Mouse (Mus musculus) cerebellum, postnatal 10 days (tissue): ENCODE results near the gene Rnasel.

Source experiments
- DNase-seq, 2 experiments: peaks; one replicate each; pipeline ENCODE4 v3.0.0; 2021; ENCODE audit warnings: mixed read lengths in 2 of 2

Rnasel gene

DNA sequence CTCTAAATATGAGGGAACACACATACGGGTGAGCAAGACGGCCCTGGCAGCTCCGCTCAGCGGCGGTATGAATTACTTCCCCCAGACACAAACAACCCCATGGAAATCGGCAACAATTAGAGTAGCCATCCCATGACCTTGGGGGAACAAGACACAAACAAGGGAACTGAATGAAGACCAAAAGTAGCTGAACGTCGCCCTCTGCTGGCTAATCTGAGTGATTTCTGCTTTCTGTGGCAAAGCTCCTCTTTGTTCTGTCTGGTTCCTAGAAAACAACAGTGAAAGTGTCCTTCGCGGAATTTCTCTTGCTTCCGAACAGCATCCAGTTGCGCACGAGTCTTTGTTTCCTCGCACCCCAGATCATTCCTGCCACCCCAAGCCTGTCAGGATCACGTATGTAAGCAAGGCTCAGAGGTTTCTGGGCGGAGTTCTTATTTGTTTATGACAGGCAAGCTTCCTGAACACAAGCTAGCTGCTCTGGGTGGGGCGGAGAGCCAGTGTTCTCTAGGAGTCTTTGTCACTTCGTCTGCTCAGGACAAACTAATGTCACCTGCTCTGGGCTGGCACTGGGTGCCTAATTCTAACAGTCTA lies at the start of gene Rnasel:
Gene Rnasel, plus strand, starts transcription at position 216 of the 591 bp plus-strand sequence.
- DNase-seq, result peak; percentile 86 to 87

DNA sequence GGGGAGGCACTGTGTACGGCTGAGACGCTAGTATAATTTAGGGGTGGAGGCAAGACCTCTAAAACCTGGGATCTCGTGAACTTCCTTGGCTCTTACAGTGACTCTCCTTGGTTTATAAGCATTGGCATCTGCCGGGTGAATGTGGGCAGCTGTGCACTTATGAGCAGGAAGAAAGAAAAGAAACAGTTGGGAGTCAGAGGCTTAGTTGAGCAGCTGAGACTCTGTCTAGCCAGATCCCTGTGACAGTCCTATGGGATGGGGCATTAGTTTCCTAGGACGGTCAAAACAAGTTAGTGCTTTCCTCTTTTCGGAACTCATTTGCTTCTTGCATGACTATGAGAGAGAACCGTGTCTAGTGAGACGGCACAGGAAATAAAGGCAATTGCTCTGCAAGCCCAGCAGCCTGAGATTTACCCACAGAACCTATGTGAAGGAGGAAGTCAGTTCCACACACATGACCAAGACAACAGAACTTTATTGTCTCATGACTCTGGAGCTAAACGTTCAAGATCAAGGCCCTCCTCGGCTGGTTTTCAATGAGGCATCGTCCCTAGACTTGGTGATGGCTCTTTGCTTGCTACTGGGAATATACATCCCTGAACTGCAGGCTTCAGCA lies 48.7 kb upstream of the Rnasel start:
- no peak for DNase-seq

DNA sequence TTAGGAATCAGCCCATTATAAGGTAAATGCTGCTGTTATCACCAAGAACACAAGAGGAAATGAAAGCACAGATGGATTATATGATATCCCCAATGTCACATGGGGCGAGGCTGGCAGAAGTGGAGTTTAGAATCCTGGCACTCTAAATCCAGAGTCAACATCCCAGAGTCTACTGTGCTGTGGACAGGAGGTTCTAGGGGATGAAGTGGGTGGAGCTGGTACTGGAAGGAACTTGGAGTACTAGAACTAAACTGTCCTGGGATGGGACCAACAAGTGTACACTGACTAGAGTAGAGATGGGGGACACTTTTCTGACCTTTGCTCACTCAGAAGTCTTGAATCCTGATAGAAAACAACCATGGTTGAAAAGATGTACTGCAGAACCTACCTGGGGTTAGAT lies 47.8 kb upstream of the Rnasel start:
- DNase-seq, result no peak

DNA sequence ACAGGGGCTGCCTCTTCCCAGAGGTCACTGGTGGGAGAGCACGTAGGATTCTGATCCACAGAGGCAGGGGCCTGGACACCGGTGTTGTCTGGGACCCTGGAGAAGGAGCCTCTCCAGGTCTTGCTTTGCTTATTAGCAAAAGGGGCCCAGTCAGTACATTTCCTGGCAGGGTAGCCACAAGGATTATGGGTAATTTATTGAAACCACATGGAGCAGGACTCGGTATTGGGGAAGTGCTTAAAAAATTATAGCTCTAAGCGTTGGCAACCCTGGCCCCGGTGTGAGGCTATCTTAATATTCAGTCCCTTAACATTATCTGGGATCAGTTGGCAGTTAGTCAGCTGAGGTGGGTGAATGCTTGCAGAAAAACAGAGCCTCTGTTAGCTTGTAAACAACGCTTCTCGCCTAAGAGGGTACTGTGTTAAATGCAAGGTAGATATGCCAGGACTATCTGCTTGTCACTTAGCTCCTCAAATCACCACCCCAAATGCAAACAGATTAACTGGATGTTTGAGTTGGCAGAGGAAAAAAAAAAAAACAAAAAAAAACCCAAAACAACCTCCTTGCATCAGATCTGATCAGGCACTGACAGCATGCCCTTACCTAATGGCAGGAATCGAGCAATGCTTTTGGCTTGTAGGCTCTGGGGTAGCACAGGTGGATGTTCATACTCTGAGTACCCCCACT lies 46.9 kb upstream of the Rnasel start:
- no peak for DNase-seq

DNA sequence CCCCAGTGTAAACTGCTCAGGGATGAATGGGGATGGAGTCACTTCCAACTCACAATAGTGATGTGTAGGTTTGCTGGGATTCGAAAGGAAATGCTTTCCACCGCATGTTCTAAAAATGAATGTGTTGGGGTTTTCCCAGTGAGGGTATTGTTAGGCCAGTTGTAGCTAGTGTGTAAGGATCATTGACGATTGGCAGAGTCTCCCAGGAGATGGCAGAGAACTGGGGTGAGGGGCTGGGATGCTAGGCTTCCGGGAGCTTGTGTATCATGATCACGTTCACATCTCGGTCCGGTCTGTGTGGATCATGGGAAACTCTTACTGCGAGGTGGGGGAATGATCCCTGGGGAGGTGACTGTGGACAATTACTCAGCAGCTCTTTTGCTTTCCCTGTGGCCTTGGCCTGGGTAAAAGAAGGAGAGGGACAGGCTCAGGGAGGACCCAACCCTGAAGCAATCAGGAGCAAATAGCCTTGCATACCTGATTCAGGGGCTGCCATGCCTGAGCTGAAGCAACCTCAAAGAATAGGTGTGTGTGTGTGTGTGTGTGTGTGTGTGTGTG lies 46.3 kb upstream of the Rnasel start:
- DNase-seq, result no peak

DNA sequence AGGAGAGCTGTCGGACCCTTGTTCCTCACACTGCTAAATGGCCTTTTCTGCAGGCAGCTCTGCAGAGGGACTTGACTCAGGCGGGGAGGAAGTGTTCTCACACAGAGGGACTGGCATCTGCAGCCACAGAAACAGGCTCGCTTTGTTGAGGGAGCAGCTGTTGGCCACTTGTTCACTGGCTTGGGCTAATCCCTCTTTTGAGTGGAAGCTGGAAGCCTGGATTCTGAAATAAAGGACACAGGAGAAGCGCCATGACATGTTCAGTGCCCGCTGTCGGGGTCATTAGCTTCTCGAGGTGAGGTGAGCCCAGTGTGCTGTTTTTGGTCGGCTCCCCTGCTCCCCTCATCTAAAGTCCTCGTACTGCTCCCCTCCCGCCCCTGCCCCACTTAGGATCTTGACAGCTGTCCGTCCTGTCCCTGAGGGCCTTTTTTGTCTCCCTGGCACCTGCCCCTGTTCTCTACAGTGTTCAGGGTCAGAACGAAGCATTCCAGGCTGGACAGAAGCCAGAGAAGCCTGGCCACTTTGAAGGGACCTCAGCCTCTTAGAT lies 45.7 kb upstream of the Rnasel start:
- peak; percentile 61 to 67 for DNase-seq

DNA sequence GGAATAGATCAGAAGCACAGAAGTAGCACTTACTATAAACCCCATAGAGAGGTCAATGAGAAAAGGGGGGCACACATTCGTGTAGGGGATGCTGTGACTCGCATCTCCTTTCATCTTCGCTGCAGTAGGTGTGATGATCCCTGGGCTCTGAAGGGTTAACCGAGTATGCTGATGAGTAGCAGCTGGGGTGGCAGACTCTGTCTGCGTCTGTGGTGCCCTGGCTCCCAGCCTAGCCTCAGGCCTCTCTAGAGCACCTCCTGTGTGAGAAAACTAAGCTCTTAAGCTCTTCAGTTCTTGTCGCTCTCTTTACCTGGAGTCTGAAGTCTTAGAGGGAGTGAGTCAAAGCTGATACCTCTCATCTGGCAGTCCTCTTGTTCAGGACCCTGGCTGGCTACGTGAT lies 45.1 kb upstream of the Rnasel start:
- peak; percentile 67 to 74 for DNase-seq

DNA sequence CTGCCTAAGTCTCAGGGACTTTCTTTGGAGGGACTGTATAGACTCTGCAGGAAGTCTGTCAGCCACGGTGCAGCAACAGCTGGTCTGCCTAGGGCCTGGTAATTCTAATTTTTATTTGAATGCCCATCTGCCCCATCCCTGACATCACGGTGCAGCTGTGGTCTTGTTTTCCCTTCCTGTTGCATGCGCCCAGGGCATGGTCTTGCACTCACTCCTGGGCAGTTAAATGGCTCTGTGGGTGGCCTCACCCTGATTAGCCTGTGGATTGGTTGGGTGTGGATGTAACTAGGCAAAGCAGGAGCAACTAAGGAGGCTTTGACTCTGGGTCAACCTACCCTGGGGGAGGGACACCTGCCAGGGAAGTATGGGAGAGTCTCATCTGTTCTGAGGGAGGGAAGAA lies 44.2 kb upstream of the Rnasel start:
- DNase-seq, result peak in 1 of 2 experiments; percentile 16

DNA sequence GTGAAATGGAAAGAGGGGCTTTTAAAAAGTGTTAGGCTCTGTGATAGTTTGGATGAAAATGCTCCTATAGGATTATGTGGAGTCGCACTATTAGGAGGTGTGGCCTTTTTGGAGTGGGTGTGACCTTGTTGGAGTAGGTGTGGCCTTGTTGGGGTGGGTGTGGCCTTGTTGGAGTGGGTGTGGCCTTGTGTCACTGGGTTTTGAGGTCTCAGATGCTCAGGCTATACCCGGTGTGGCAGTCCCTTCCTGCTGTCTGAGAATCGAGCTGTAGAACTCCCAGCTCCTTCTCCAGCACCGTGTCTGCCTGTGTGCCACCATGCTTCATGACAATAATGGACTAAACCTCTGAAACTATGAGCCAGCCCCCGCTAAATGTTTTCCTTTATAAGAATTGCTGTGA lies 40.6 kb upstream of the Rnasel start:
- DNase-seq, result no peak

DNA sequence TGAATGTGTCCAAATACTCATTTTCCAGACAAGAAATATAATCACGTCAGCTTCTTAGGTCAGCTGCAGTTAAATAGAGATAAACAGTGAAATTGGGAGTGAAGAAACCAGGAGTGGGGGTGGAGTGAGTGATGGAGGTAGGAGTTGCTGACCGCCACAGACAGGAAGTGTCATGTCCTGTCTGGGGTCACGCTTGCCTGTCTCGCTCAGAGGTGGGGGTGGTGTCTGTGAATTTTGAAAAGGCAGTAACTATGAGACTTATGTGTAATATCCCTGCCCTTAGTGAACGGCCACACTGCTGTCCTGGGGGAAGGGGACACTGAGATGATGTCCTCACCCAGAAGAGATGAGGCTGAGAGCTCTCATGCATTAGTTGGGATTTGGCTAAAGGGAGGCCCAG lies 39.8 kb upstream of the Rnasel start:
- DNase-seq, result no peak

DNA sequence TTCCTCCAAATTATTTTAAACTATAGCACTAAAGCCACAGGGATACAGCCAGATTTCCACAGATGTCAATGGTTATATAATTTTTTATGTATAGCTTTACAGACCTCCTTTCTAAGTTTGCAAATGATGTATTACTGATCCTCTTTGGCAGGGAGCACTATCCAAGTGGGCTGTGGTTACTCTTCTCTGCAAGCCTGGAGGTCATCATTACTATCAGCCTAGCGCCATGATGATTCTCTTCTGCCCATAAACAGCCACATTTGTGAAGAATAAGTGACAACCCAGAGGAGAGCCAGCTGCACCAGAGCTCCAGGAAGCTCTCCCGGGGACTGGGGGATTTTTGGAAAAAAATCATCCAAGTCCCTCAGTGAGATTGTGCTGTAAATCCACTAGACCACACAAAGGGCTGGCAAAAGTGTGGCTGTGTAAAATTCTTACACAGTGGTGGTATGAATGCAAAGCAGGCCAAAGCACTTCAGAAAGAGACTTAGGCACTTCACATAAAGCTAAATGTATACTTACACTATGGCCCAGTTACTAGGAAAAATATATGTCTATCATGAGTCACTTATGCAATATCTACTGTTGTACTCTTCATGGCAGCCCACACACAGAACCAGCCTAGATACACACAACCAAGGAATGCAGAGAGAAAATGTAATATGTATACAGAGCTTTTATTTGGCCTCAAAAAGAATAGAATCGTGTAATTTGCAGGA lies 37.5 kb upstream of the Rnasel start:
- DNase-seq, result no peak

DNA sequence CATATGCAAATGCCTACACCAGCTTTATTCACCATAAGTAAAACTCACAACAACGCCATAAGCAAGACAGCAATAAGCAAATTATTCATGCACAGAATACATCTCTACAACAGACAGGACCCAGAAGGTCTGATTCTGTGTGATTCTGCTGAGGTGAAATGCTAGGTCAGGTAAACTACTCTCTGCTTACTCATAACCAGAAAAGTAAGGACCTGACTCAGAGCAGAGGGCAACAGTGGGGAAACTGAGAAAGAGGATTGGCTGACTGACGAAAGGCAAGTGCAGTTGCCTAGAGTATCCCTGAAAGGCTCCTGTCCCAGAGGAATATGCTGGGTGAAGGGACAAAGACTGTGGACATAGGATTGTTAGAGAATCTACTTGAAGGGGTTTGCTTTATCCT lies 36.6 kb upstream of the Rnasel start:
- DNase-seq, result no peak

DNA sequence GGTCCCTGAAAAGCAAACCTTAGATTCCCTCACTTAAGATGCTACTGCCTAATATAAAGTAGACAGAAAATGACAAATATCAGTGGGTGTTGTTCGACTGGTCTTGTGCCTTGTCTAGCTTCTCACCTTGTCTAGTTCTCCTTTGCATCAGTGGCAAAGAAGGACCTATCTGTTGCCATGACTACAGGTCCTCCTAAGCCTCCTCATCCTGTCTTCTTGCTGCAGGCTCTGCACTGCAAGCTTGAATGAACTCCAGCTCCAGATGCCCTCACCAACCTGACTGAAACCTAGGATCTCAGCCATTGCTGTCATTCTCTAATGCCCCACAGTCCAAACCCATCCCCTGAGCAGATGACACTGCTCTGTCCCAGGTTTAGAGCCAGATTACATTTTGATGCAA lies 31.2 kb upstream of the Rnasel start:
- no peak for DNase-seq

DNA sequence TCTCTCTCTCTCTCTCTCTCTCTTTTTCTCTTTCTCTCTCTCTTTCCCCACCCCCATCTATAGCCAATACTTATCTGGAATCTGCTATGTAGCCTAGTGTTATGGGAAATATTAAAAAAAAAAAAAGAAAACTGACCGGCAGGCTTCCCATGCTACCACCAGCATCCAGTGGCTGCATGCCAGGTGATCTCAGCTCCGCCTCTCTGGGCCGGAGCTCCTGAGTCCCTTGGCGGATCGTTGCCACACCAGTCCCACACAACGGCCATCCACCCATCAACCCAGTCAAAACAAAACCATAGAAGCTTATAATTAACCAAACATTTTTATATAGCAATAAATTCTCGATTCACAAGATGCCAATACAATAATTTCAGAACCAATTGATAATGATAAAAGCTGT lies 28.3 kb upstream of the Rnasel start:
- peak; percentile 50 to 56 for DNase-seq

DNA sequence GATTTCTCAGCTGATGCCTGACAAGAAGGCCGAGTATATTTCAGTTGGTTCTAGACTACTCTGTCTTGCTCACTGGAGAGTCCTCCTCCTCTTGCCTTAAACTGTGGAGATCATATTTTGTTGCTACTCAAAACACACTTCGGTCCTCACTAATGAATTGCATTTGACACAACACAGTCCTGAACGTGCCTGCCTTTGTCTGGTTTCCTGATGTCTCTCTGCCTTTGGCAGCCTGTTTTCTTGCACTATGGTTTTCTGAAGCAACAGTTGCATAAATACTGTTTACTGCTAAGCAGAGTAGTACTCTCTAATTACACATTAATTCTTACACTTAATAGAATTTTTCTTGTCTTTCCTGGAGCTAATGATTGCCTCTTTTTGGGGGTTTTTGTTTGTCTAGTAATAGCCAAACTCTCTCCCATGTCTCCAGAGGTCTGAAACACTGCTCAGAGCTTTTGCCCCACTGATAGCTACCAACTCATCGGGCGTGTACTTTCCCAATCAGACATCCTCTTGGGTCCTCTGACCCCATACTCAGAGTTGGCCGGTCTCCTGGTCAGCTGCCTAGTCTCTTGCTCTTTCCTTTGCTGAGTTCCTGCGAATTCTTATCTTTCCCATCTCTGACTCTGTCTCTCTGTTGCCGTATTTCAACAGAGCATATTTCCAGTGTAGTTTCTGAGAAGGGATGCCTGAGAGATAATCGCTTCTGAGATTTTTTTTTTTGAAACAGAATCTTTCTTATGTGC lies 27.5 kb upstream of the Rnasel start:
- no peak for DNase-seq

DNA sequence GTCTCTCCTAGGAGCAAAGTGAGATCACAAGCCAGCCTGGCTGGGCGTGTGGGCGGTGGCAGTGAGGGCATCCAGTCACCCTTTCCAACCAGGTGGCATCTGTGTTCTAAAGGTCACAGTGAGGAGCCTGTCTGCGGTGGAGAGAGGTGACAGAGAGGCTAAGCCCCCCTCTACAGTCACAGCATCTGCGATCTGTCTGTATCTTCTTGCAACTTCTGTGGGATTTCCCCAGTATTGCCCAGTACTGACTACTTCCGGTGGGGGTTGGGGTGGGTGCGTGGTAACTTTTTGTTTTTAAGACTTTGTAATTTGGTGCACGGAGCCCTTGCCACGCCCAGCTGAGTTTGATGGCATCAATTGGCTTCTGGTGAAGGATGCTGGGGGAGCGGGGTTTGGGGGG lies 25.8 kb upstream of the Rnasel start:
- no peak for DNase-seq

DNA sequence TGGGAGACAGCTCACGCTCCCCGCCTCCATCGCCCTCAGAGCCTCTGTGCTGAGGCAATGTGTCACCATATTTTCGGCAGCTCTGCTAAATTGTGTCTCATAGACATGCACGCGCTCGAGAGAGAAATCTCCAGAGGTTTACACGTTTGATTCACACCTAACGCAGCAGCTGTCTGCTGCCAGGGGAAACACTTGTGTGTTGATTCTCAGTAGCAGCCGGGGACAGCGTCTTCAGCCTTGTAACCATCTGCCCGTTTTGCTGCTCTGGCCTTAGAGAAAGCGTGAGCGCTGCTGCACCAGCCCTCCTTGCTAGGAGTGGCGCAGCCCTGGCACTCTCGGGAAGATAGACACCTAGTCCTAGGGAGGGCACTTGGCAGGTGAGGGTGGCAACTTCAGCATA lies 22.6 kb upstream of the Rnasel start:
- no peak for DNase-seq

DNA sequence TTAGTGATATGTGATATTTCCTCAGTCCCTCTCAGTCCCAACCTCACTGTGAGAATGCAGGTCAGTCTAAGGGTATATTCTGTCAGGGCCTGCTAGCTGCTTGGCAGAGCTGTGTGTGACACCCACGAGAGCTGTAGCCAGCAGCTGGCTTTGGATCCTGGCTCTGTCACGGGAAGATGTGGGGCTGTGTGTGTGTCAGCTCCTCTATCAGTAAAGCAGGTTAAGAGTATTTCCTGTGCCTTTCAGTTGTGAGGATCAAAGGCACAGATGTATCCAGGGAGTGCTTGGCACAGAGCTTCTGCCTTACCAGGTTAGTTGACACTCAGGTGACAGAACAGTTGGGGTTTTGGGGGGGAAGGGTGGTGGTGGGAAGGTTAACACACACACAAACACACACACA lies 19.4 kb upstream of the Rnasel start:
- DNase-seq, result no peak

DNA sequence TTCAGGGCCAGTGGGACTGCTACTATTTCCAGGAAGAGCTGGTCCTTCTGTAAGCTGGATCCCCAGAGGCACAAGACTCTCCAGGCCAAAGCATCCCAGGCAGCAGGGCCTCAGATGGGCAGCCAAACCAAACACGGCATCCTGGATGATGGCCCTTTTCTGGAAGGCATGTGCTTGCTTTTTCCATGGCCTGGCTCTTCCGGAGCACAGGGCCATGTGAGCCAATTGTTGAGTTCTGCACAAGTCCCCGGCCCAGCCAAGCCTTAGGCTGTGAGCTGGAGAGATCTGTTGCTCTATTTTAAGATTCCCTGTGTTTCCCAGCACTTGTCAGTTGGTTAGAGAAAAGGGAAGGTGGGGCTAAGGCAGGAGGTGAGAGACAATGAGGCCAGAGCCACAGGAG lies 18.6 kb upstream of the Rnasel start:
- DNase-seq, result peak in 1 of 2 experiments; percentile 39

DNA sequence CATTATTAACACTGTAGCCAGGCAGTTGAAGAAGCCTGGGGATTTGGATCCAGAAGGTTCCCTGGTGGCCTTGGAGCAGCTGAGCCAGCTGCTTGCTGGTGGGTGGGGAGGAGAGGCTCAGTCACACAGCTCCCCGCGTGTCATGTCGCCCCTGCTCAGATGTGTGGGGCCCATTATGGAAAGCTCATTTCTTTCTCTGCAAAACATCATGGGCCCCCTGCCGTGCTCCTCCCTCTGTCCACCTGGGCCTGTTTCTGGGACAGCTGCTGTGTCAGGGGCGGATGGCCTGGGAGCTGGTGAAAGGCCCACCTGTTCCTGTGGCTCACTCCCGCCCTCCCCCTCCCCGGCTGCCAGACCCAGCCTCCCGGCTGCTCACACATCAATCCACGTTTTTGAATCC lies 16.0 kb upstream of the Rnasel start:
- peak; percentile 65 to 68 for DNase-seq

DNA sequence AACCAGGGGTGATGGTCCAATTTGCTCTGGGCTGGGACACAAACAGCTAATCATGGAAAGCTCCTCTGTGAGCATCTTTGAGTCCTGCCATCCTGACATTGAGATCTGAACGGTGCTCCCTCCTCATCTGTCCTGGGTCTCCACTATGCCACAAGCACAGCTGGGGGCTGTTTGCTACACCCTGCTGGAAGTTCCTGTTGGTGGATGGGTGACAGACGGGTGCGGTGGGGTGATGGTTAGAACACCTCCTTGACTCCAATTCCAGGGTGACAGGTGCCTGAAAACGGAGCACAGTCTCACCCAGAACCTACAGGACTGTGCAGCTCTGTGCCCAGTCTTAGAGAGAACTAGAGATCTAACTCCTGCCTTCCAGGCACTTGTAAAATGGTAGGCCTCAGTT lies 14.4 kb upstream of the Rnasel start:
- no peak for DNase-seq

DNA sequence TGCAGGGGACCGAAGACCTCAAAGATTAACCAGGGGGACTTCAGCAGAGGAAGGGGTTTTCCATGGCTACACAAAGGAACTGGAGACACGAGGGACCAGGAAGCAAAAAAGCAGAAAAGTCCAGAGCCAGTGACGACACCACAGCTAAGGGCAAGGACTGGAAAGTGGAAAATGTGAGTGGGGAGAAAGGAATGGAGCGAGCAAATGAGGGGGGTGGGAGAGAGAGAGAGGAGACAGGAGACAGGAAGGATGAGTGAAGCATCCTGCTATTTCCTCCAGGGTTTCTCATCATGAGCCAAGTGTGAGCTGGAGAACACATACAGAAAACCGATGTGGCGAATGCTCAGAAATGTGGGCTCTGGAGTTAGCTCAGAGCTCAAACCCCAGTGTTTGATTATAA lies 13.1 kb upstream of the Rnasel start:
- DNase-seq, result no peak
